Mouse (Mus musculus): ENCODE measurements around the gene Cwc27. TPM values are rescaled to one million over a fixed set of nuclear protein-coding genes. Genes with fewer than 3 reads are reported as not detected.
A peak's percentile ranks its signal among the peaks of the same experiment; 100 is the strongest.

Gene Cwc27
- polyA plus RNA-seq (2012; rRNA removed), result 10.4 and 12.3 TPM in 2 replicates

- TF ChIP-seq POLR2A (IDR thresholded peaks at IDR 0.05; ENCODE audit: borderline replicate concordance, extremely low read depth, insufficient read depth, insufficient read length, poor library complexity, severe bottlenecking), result peak; percentile 23; the same call in 1 of the 2 replicates
- no peak for TF ChIP-seq CTCF (IDR thresholded peaks at IDR 0.05; ENCODE audit: borderline replicate concordance, extremely low read depth, insufficient read depth, insufficient read length)
- DNase-seq (ENCODE audit: low read depth), result peak; percentile 96
Measured at GRCm38 (mm10) chr13:104816635-104817571, at the start of gene Cwc27. Gene Cwc27 (minus strand): TSS chr13:104817142.

- TF ChIP-seq POLR2A (IDR thresholded peaks at IDR 0.05; ENCODE audit: borderline replicate concordance, extremely low read depth, insufficient read depth, insufficient read length, poor library complexity, severe bottlenecking), result no peak
- no peak for TF ChIP-seq CTCF (IDR thresholded peaks at IDR 0.05; ENCODE audit: borderline replicate concordance, extremely low read depth, insufficient read depth, insufficient read length)
Measured at GRCm38 (mm10) chr13:104866726-104867125, 49.8 kb upstream of the Cwc27 start.

GRCm38 (mm10) chr13:104863127-104863979 is 46.4 kb upstream of the Cwc27 start, which contains the start of gene Shisal2b:
Gene Shisal2b (minus strand): TSS chr13:104863893.
- DNase-seq (ENCODE audit: low read depth), result peak; percentile 78
- TF ChIP-seq POLR2A (IDR thresholded peaks at IDR 0.05; ENCODE audit: borderline replicate concordance, extremely low read depth, insufficient read depth, insufficient read length, poor library complexity, severe bottlenecking) (no peak), CTCF (IDR thresholded peaks at IDR 0.05; ENCODE audit: borderline replicate concordance, extremely low read depth, insufficient read depth, insufficient read length) (no peak)

More at GRCm38 (mm10) chr13:104866726-104867125, 49.8 kb upstream of the Cwc27 start:
- no peak for DNase-seq (ENCODE audit: low read depth)

- no peak for DNase-seq (ENCODE audit: low read depth)
- TF ChIP-seq POLR2A (IDR thresholded peaks at IDR 0.05; ENCODE audit: borderline replicate concordance, extremely low read depth, insufficient read depth, insufficient read length, poor library complexity, severe bottlenecking) (no peak), CTCF (IDR thresholded peaks at IDR 0.05; ENCODE audit: borderline replicate concordance, extremely low read depth, insufficient read depth, insufficient read length) (no peak)
Measured at GRCm38 (mm10) chr13:104853645-104854044, 36.7 kb upstream of the Cwc27 start.

GRCm38 (mm10) chr13:104843295-104844089 is 26.6 kb upstream of the Cwc27 start:
- no peak for DNase-seq (ENCODE audit: low read depth)
- no peak for TF ChIP-seq CTCF (IDR thresholded peaks at IDR 0.05; ENCODE audit: borderline replicate concordance, extremely low read depth, insufficient read depth, insufficient read length)
- no peak for TF ChIP-seq POLR2A (IDR thresholded peaks at IDR 0.05; ENCODE audit: borderline replicate concordance, extremely low read depth, insufficient read depth, insufficient read length, poor library complexity, severe bottlenecking)

- DNase-seq (ENCODE audit: low read depth), result no peak
- TF ChIP-seq CTCF (IDR thresholded peaks at IDR 0.05; ENCODE audit: borderline replicate concordance, extremely low read depth, insufficient read depth, insufficient read length) (no peak), POLR2A (IDR thresholded peaks at IDR 0.05; ENCODE audit: borderline replicate concordance, extremely low read depth, insufficient read depth, insufficient read length, poor library complexity, severe bottlenecking) (no peak)
Measured at GRCm38 (mm10) chr13:104841937-104842336, 25.0 kb upstream of the Cwc27 start.

GRCm38 (mm10) chr13:104837628-104838027 is 20.7 kb upstream of the Cwc27 start:
- no peak for DNase-seq (ENCODE audit: low read depth)
- TF ChIP-seq CTCF (IDR thresholded peaks at IDR 0.05; ENCODE audit: borderline replicate concordance, extremely low read depth, insufficient read depth, insufficient read length), result no peak
- no peak for TF ChIP-seq POLR2A (IDR thresholded peaks at IDR 0.05; ENCODE audit: borderline replicate concordance, extremely low read depth, insufficient read depth, insufficient read length, poor library complexity, severe bottlenecking)

- DNase-seq (ENCODE audit: low read depth), result no peak
- TF ChIP-seq POLR2A (IDR thresholded peaks at IDR 0.05; ENCODE audit: borderline replicate concordance, extremely low read depth, insufficient read depth, insufficient read length, poor library complexity, severe bottlenecking) (no peak), CTCF (IDR thresholded peaks at IDR 0.05; ENCODE audit: borderline replicate concordance, extremely low read depth, insufficient read depth, insufficient read length) (no peak)
Measured at GRCm38 (mm10) chr13:104832811-104833210, 15.9 kb upstream of the Cwc27 start.

- no peak for TF ChIP-seq CTCF (IDR thresholded peaks at IDR 0.05; ENCODE audit: borderline replicate concordance, extremely low read depth, insufficient read depth, insufficient read length)
- TF ChIP-seq POLR2A (IDR thresholded peaks at IDR 0.05; ENCODE audit: borderline replicate concordance, extremely low read depth, insufficient read depth, insufficient read length, poor library complexity, severe bottlenecking), result no peak
- DNase-seq (ENCODE audit: low read depth), result no peak
Measured at GRCm38 (mm10) chr13:104825470-104825869, 8.5 kb upstream of the Cwc27 start.

- peak; percentile 66 for DNase-seq (ENCODE audit: low read depth)
- TF ChIP-seq CTCF (IDR thresholded peaks at IDR 0.05; ENCODE audit: borderline replicate concordance, extremely low read depth, insufficient read depth, insufficient read length), result no peak
- no peak for TF ChIP-seq POLR2A (IDR thresholded peaks at IDR 0.05; ENCODE audit: borderline replicate concordance, extremely low read depth, insufficient read depth, insufficient read length, poor library complexity, severe bottlenecking)
Measured at GRCm38 (mm10) chr13:104822411-104822838, 5.5 kb upstream of the Cwc27 start.

All from brain, embryonic 14.5 days (tissue).